Mouse (Mus musculus) neural tube, embryonic 11.5 days (tissue): ENCODE data around the gene Sart3. TPM values are rescaled to one million over a fixed set of nuclear protein-coding genes. Genes with fewer than 3 reads are reported as not detected.

Experiments
- ATAC-seq: fragments of 200-750 bp; cut with Nextera tagmentation; 2 replicates; pipeline ENCODE4 v1.8.0; 2017; ENCODE audit warnings: moderate number of reproducible peaks, mild to moderate bottlenecking, moderate TSS enrichment, moderate library complexity; ENCODE audit not compliant: insufficient read depth, low FRiP score, low TSS enrichment
- DNase-seq: peaks from one replicate; pipeline ENCODE4 v3.0.0-alpha.2; 2015; ENCODE audit warnings: low spot score
- H3K27ac ChIP-seq: fragments of 300-500 bp; sonication (generic); 2 replicates; pipeline ENCODE4 v1.5.1; 2014; ENCODE audit warnings: low read depth, mild to moderate bottlenecking, low read length
- H3K27me3 ChIP-seq: fragments of 300-500 bp; sonication (generic); 2 replicates; pipeline ENCODE4 v1.6.1; 2014; ENCODE audit warnings: mild to moderate bottlenecking, low read length, mixed read lengths; ENCODE audit not compliant: control insufficient read depth, insufficient read depth
- H3K36me3 ChIP-seq: fragments of 300-500 bp; sonication (generic); 2 replicates; pipeline ENCODE4 v1.6.1; 2014; ENCODE audit warnings: mild to moderate bottlenecking, low read length, moderate library complexity, mixed read lengths; ENCODE audit not compliant: control insufficient read depth, insufficient read depth
- H3K4me1 ChIP-seq: fragments of 300-500 bp; sonication (generic); 2 replicates; pipeline ENCODE4 v1.6.1; 2014; ENCODE audit warnings: low read length, mixed read lengths; ENCODE audit not compliant: control insufficient read depth, insufficient read depth
- H3K4me2 ChIP-seq: fragments of 300-500 bp; sonication (generic); 2 replicates; pipeline ENCODE4 v1.6.1; 2014; ENCODE audit warnings: low read depth, mild to moderate bottlenecking, moderate library complexity
- H3K4me3 ChIP-seq: fragments of 300-500 bp; sonication (generic); 2 replicates; pipeline ENCODE4 v1.5.1; 2014; ENCODE audit warnings: low read depth, low read length
- H3K9ac ChIP-seq: fragments of 300-500 bp; sonication (generic); 2 replicates; pipeline ENCODE4 v1.6.1; 2014; ENCODE audit warnings: mild to moderate bottlenecking, low read length
- H3K9me3 ChIP-seq: fragments of 300-500 bp; sonication (generic); 2 replicates; pipeline ENCODE4 v1.6.1; 2016; ENCODE audit warnings: low read length; ENCODE audit not compliant: control insufficient read depth
- WGBS: fragments of 180-500 bp; shearing (Covaris S2); extraction: QIAGEN DNeasy Blood & Tissue Kit; methylation state at CpG from one replicate; pipeline ENCODE4 v1.1.7; 2014; 5-methylcytosine and 5-hydroxymethylcytosine counted together
- polyA plus RNA-seq: library from polyadenylated mRNA; unstranded; fragments of >200 nt; fragmentation: Nextera tagmentation; extraction: Ambion mirVana; gene quantifications from 2 replicates; pipeline ENCODE4 v1.2.1, GENCODE M21; 2014

Sart3 gene
- polyA plus RNA-seq, 1 experiment from 2014 or later, result 59.4 TPM

- DNase-seq, result peak; percentile 29
- no peaks in the 10 kb centered on the region for H3K36me3 ChIP-seq
- H3K4me2 ChIP-seq, result peak overlapping the region; percentile 37
- H3K27me3 ChIP-seq, result no peaks in the 10 kb centered on the region
- peak overlapping the region; percentile 20 for H3K4me3 ChIP-seq
- H3K4me1 ChIP-seq, result peaks cover 16% of the 10 kb centered on the region
- H3K9me3 ChIP-seq, result no peaks in the 10 kb centered on the region
- WGBS, result 7% methylated on average over 19 of the region's 19 CpGs
- ATAC-seq, result no peak
- peak overlapping the region; percentile 41 for H3K9ac ChIP-seq
- peak overlapping the region; percentile 11; the same call in 1 of the 2 replicates for H3K27ac ChIP-seq
Measured at GRCm38 (mm10) chr5:113797149-113797882, 25.0 kb upstream of the Sart3 start.

- 6% methylated on average over 13 of the region's 13 CpGs for WGBS
- Histone ChIP-seq H3K27me3 (no peaks in the 10 kb centered on the region), H3K4me2 (peak overlapping the region; percentile 37), H3K27ac (peak overlapping the region; percentile 58), H3K4me1 (peaks cover 16% of the 10 kb centered on the region), H3K9me3 (no peaks in the 10 kb centered on the region), H3K36me3 (no peaks in the 10 kb centered on the region), H3K9ac (peak overlapping the region; percentile 41), H3K4me3 (peak overlapping the region; percentile 20)
- DNase-seq, result peak; percentile 81
- no peak for ATAC-seq
Measured at GRCm38 (mm10) chr5:113796401-113797148, 24.3 kb upstream of the Sart3 start.

GRCm38 (mm10) chr5:113791197-113792095 lies 19.1 kb upstream of the Sart3 start:
- DNase-seq (no peak), ATAC-seq (no peak)
- Histone ChIP-seq H3K27me3 (no peaks in the 10 kb centered on the region), H3K9ac (no peak overlapping the region; the same call in 1 of the 2 replicates), H3K4me1 (peaks cover 14% of the 10 kb centered on the region; the same call in 1 of the 2 replicates), H3K4me3 (no peak overlapping the region), H3K27ac (no peak overlapping the region), H3K4me2 (no peak overlapping the region), H3K9me3 (no peaks in the 10 kb centered on the region), H3K36me3 (no peaks in the 10 kb centered on the region)
- WGBS, result 89% methylated on average over 16 of the region's 16 CpGs

GRCm38 (mm10) chr5:113790453-113791196 lies 18.3 kb upstream of the Sart3 start:
- ATAC-seq (no peak), DNase-seq (no peak)
- Histone ChIP-seq H3K4me2 (no peak overlapping the region), H3K9me3 (no peaks in the 10 kb centered on the region), H3K27me3 (no peaks in the 10 kb centered on the region), H3K4me1 (peaks cover 8% of the 10 kb centered on the region; the same call in 1 of the 2 replicates), H3K27ac (no peak overlapping the region), H3K9ac (no peak overlapping the region), H3K36me3 (no peaks in the 10 kb centered on the region), H3K4me3 (no peak overlapping the region)
- 69% methylated on average over 11 of the region's 11 CpGs for WGBS

GRCm38 (mm10) chr5:113789075-113789788 lies 16.9 kb upstream of the Sart3 start:
- no peak overlapping the region for H3K4me3 ChIP-seq
- 15% methylated on average over 7 of the region's 7 CpGs for WGBS
- H3K9ac ChIP-seq, result no peak overlapping the region
- H3K27ac ChIP-seq, result no peak overlapping the region
- H3K4me2 ChIP-seq, result no peak overlapping the region
- ATAC-seq, result no peak
- H3K36me3 ChIP-seq, result no peaks in the 10 kb centered on the region
- no peaks in the 10 kb centered on the region for H3K27me3 ChIP-seq
- DNase-seq, result peak; percentile 39
- no peaks in the 10 kb centered on the region for H3K9me3 ChIP-seq
- peaks cover 7% of the 10 kb centered on the region; the same call in 1 of the 2 replicates for H3K4me1 ChIP-seq

GRCm38 (mm10) chr5:113788645-113789044 lies 16.3 kb upstream of the Sart3 start:
- ATAC-seq, result no peak
- H3K27ac ChIP-seq, result no peak overlapping the region
- DNase-seq, result no peak
- H3K9ac ChIP-seq, result no peak overlapping the region
- no peak overlapping the region for H3K4me2 ChIP-seq
- no peak overlapping the region for H3K4me3 ChIP-seq
- no peaks in the 10 kb centered on the region for H3K27me3 ChIP-seq
- peaks cover 7% of the 10 kb centered on the region; the same call in 1 of the 2 replicates for H3K4me1 ChIP-seq
- WGBS, result 34% methylated on average over 6 of the region's 6 CpGs
- no peaks in the 10 kb centered on the region for H3K36me3 ChIP-seq
- no peaks in the 10 kb centered on the region for H3K9me3 ChIP-seq

GRCm38 (mm10) chr5:113786985-113787384 lies 14.7 kb upstream of the Sart3 start:
- no peaks in the 10 kb centered on the region for H3K9me3 ChIP-seq
- no peak overlapping the region for H3K4me2 ChIP-seq
- no peaks in the 10 kb centered on the region for H3K27me3 ChIP-seq
- no peak overlapping the region for H3K4me3 ChIP-seq
- DNase-seq (no peak), ATAC-seq (no peak)
- 80% methylated on average over 5 of the region's 5 CpGs for WGBS
- no peak overlapping the region for H3K27ac ChIP-seq
- H3K9ac ChIP-seq, result no peak overlapping the region
- peaks cover 7% of the 10 kb centered on the region; the same call in 1 of the 2 replicates for H3K4me1 ChIP-seq
- H3K36me3 ChIP-seq, result no peaks in the 10 kb centered on the region
